Mouse (Mus musculus) stomach, postnatal 0 days (tissue): Measurements from ENCODE around the gene Tnfaip1. TPM values are rescaled to one million over a fixed set of nuclear protein-coding genes. Genes with fewer than 3 reads are reported as not detected.
A peak's percentile ranks its signal among the peaks of the same experiment; 100 is the strongest.

Source experiments
- ATAC-seq: fragments of 200-750 bp; cut with Nextera tagmentation; 2 replicates; pipeline ENCODE4 v1.8.0; 2017; ENCODE audit not compliant: low FRiP score, low TSS enrichment
- DNase-seq: peaks from one replicate; pipeline ENCODE4 v3.0.0-alpha.2; 2016; ENCODE audit warnings: low spot score
- H3K27ac ChIP-seq: fragments of 300-500 bp; sonication (generic); replicated peaks from 2 replicates; pipeline ENCODE4 v1.5.1; 2014; ENCODE audit warnings: mild to moderate bottlenecking, control low read depth
- H3K27me3 ChIP-seq: fragments of 300-500 bp; sonication (generic); 2 replicates; pipeline ENCODE4 v1.6.1; 2014; ENCODE audit warnings: low read length; ENCODE audit not compliant: control insufficient read depth, insufficient read depth
- H3K36me3 ChIP-seq: fragments of 300-500 bp; sonication (generic); 2 replicates; pipeline ENCODE4 v1.6.1; 2014; ENCODE audit warnings: low read length, mixed read lengths; ENCODE audit not compliant: control insufficient read depth, insufficient read depth
- H3K4me1 ChIP-seq: fragments of 300-500 bp; sonication (generic); replicated peaks from 2 replicates; pipeline ENCODE4 v1.6.1; 2014; ENCODE audit warnings: antibody characterized with exemption; ENCODE audit not compliant: control insufficient read depth, insufficient read depth
- H3K4me2 ChIP-seq: fragments of 300-500 bp; sonication (generic); replicated peaks from 2 replicates; pipeline ENCODE4 v1.6.1; 2014; ENCODE audit warnings: low read depth, mild to moderate bottlenecking, control low read depth, moderate library complexity
- H3K4me3 ChIP-seq: fragments of 300-500 bp; sonication (generic); 2 replicates; pipeline ENCODE4 v1.5.1; 2014; ENCODE audit warnings: low read depth, low read length, control low read depth
- H3K9ac ChIP-seq: fragments of 300-500 bp; sonication (generic); 2 replicates; pipeline ENCODE4 v1.6.1; 2014; ENCODE audit warnings: mild to moderate bottlenecking, low read length, control low read depth, mixed read lengths
- H3K9me3 ChIP-seq: fragments of 300-500 bp; sonication (generic); 2 replicates; pipeline ENCODE4 v1.6.1; 2016; ENCODE audit warnings: low read length; ENCODE audit not compliant: control insufficient read depth
- CTCF ChIP-seq: IDR thresholded peaks from 2 replicates; pipeline ENCODE4 v1.5.1; 2016; ENCODE audit warnings: antibody characterized with exemption, low read depth, mild to moderate bottlenecking, moderate library complexity
- EP300 ChIP-seq: optimal IDR thresholded peaks from 2 replicates; pipeline ENCODE3; 2016; ENCODE audit warnings: antibody characterized with exemption
- WGBS: fragments of 180-500 bp; shearing (Covaris S2); extraction: QIAGEN DNeasy Blood & Tissue Kit; methylation state at CpG from one replicate; pipeline ENCODE4 v1.1.7; 2014; 5-methylcytosine and 5-hydroxymethylcytosine counted together
- polyA plus RNA-seq: library from polyadenylated mRNA; unstranded; fragments of >200 nt; fragmentation: Nextera tagmentation; extraction: Ambion mirVana; gene quantifications from 2 replicates; pipeline ENCODE4 v1.2.1, GENCODE M21; 2015

Tnfaip1 gene
- polyA plus RNA-seq, 1 experiment from 2014 or later, result 47.5 TPM

GRCm38 (mm10) chr11:78501529-78501928 is 34.6 kb downstream of the Tnfaip1 start:
- H3K36me3 ChIP-seq, result 0 out of 2 replicates have a peak, but pooled peaks cover 3% of the 10 kb centered on the region
- H3K9me3 ChIP-seq, result no peaks in the 10 kb centered on the region
- H3K4me1 ChIP-seq, result no peaks in the 10 kb centered on the region; the same call in 1 of the 2 replicates
- no peak for DNase-seq
- no peak for ATAC-seq
- TF ChIP-seq CTCF, result no peak
- no peak for TF ChIP-seq EP300
- 66% methylated on average over 20 of the region's 20 CpGs for WGBS
- H3K27me3 ChIP-seq, result no peaks in the 10 kb centered on the region
- no peak overlapping the region for H3K4me3 ChIP-seq
- H3K27ac ChIP-seq, result no peak overlapping the region
- H3K9ac ChIP-seq, result no peak overlapping the region
- H3K4me2 ChIP-seq, result no peak overlapping the region

DNA sequence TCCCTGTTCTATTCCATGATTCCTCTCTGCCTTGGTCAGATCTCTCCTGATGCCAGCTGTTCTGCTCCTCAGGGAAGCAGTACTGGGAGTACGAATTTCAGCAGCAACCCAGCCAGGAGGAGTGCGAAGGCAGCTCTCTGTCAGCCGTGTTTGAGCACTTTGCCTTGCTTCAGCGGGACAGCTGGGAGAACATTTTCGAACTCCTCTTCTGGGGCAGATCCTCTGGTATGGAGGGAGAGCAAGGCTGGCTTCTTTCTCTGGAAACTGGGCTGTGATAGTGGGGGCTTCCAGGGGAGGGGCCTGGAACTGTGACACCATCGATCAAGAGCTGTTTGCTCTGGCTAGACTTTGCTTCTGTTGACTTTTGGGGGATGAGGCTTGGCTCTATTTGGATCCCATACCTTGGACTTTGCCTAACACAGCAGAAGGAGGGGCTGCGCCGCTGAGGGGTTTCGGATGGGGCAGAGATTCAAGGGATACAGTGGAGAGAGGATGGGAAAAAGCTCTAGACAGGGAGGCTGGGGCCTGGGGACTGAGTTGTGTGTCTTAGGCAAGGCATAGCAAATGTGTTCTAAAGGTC is 35.4 kb downstream of the Tnfaip1 start:
- no peak overlapping the region for H3K4me2 ChIP-seq
- 43% methylated on average over 9 of the region's 9 CpGs for WGBS
- H3K9ac ChIP-seq, result no peak overlapping the region
- H3K36me3 ChIP-seq, result no peaks in the 10 kb centered on the region
- no peak for ATAC-seq
- TF ChIP-seq CTCF, result no peak
- TF ChIP-seq EP300, result no peak
- no peak overlapping the region for H3K27ac ChIP-seq
- H3K4me1 ChIP-seq, result no peaks in the 10 kb centered on the region; the same call in 1 of the 2 replicates
- DNase-seq, result no peak
- no peak overlapping the region for H3K4me3 ChIP-seq
- H3K27me3 ChIP-seq, result 0 out of 2 replicates have a peak, but pooled peaks cover under 1% of the 10 kb centered on the region
- H3K9me3 ChIP-seq, result no peaks in the 10 kb centered on the region

- Histone ChIP-seq H3K36me3 (no peaks in the 10 kb centered on the region), H3K27me3 (0 out of 2 replicates have a peak, but pooled peaks cover 5% of the 10 kb centered on the region), H3K4me2 (no peak overlapping the region), H3K4me1 (no peaks in the 10 kb centered on the region; the same call in 1 of the 2 replicates), H3K27ac (no peak overlapping the region), H3K4me3 (no peak overlapping the region), H3K9me3 (no peaks in the 10 kb centered on the region), H3K9ac (no peak overlapping the region)
- 35% methylated on average over 16 of the region's 16 CpGs for WGBS
- ATAC-seq (no peak), DNase-seq (no peak)
- TF ChIP-seq EP300, result no peak
- no peak for TF ChIP-seq CTCF
These were observed 36.6 kb downstream of the Tnfaip1 start for GRCm38 (mm10) chr11:78499543-78499942.

DNA sequence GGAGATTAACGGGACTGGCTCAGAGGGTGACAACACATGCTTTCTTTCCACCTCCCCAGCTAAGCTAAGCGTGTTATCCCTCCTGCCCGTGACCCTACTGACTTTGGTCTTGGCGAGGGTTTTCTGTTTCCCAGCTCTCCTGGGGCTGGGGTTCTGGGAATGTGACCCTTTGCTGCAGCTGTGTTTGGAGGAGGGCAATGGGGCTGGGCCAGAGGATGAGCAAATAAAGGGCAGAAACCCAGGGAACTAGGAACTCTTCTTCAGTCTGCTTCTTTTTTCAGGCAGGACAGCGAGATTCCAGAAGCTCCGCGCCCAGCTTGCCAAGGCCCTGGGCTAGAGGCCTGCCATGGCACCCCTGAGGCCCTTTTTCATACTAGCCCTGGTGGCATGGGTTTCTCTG is 37.1 kb downstream of the Tnfaip1 start, which contains the start of gene Vtn:
Gene Vtn (plus strand): TSS at position 88 of the 400 bp plus-strand sequence.
- Histone ChIP-seq H3K4me2 (peak within 1 kb of the TSS; percentile 71), H3K9me3 (no peaks in the 10 kb centered on the region), H3K4me1 (no peaks in the 10 kb centered on the region; the same call in 1 of the 2 replicates), H3K4me3 (peak within 1 kb of the TSS; percentile 40), H3K27ac (0 out of 2 replicates have a peak within 1 kb of the TSS, but pooled peaks have one; percentile 13), H3K36me3 (no peaks in the 10 kb centered on the region), H3K9ac (no peak within 1 kb of the TSS), H3K27me3 (0 out of 2 replicates have a peak, but pooled peaks cover 5% of the 10 kb centered on the region)
- WGBS, result 52% methylated on average over 7 of the region's 7 CpGs
- ATAC-seq, result no peak
- DNase-seq, result no peak
- no peak for TF ChIP-seq EP300
- TF ChIP-seq CTCF, result no peak

DNA sequence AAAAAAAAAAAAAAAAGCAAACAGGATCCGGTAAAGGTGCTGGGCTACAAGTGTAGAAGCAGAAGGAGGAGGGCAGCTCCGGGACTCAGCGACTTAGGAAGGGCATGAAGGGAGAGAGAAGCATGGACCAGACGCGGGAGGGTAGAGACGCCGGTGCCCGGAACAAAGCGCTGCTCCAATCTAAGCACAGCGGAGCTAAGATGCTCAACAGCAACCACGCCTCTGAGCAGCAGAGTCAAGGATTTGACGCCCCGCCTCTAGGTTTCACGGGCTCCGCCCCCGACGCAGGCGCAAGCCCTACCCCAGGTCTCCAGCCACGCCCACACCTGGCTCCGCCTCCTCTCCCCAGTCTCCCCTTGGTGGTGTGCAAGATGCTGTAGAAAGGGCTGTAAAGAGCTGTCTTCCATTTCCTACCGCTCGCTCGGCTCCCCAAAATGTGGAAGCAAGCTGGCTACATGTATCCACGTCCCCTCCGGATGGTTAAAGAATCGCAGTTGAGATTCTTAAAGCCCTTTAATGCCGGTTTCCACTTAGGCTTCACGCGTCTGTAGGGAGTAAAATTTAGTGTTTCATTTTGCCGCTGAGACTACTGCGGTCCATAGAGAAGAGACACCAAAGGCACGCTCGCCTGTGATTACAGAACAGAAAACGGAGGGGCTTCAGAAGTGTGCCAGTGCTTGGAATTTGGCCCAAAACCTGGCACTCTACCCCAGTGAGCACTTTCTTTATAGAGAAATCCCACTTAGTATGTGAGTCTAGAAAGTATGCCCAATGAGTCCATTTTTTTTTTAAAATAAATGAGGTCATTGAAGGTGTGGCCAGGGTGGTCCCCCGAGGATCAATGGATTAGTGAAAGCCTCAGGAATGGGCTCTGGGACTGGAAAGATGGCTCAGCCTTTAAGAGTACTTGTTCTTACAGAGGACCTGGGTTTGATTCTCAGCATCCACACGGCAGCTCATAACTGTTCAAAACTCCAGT is 38.3 kb downstream of the Tnfaip1 start, which contains the start of gene Sarm1:
Gene Sarm1 (minus strand): TSS at position 211 of the 979 bp plus-strand sequence.
- Histone ChIP-seq H3K4me3 (peak within 1 kb of the TSS; percentile 40), H3K27me3 (0 out of 2 replicates have a peak, but pooled peaks cover 5% of the 10 kb centered on the region), H3K4me2 (peak within 1 kb of the TSS; percentile 71), H3K9me3 (no peaks in the 10 kb centered on the region), H3K27ac (0 out of 2 replicates have a peak within 1 kb of the TSS, but pooled peaks have one; percentile 13), H3K36me3 (no peaks in the 10 kb centered on the region), H3K4me1 (no peaks in the 10 kb centered on the region; the same call in 1 of the 2 replicates), H3K9ac (peak within 1 kb of the TSS; percentile 41; the same call in 1 of the 2 replicates)
- 3% methylated on average over 36 of the region's 36 CpGs for WGBS
- 0 out of 2 replicates have a peak, but pooled peaks have one; percentile 18 for TF ChIP-seq CTCF
- TF ChIP-seq EP300, result no peak
- peak; percentile 95 for ATAC-seq
- peak; percentile 95 for DNase-seq
